Mouse (Mus musculus) layer of hippocampus, postnatal 25 days (tissue): Measurements from ENCODE around the gene Rhobtb1. TPM values are rescaled to one million over a fixed set of nuclear protein-coding genes. Genes with fewer than 3 reads are reported as not detected.

Experiments
- DNase-seq, 2 experiments: peaks; one replicate each; pipeline ENCODE4 v3.0.0; 2022; ENCODE audit warnings: mixed read lengths in 2 of 2, low spot score in 1 of 2; ENCODE audit errors: extremely low spot score in 1 of 2
- total RNA-seq, 2 experiments: library from RNA; stranded (reverse); gene quantifications; 2 replicates each; pipeline ENCODE4 v1.2.3; 2021

Gene Rhobtb1
- total RNA-seq, 2 experiments from 2014 or later: 6.8 to 10.3 TPM

DNA sequence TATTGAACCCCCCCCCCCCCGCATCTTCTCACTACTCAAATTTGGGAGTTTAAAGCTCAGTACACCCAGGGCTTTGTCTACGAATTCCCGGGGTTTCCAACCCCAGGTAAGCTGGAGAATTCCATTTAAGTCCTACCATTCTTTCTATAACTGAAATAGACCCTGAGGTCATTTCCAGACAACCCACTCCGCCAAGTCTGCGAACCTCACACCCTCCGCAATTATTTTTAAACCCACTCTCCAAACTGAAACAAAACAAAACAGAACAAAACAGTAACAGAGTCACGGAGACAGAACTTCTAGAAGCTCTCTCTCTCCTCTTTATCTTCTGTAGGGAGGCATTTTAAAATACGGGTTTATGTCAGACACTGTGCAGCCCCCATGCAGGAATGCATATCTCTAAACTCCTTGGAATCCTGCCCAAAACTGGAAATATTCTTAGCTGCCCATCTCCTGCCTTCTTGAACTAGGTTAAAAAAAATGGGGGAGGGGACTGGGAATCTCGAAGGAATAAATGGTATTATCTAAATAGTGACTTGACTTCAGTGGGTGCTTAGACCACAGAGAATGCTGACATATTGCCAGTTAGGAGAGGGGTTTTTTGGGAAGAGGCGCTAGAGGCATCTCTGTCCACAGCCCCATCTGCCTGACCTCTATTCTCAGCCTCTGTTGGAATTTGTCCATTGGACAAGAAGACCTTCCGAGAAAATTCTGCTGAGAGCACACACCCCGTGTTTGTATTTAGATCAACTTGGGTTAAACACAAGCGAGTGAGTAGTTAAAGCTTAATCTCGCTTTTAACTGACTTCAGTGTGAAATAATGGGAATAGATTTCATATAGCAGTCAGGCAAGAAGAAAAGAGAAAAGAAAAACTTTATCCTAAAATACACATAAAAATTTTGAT lies 111.9 kb downstream of the Rhobtb1 start:
- no peak for DNase-seq

DNA sequence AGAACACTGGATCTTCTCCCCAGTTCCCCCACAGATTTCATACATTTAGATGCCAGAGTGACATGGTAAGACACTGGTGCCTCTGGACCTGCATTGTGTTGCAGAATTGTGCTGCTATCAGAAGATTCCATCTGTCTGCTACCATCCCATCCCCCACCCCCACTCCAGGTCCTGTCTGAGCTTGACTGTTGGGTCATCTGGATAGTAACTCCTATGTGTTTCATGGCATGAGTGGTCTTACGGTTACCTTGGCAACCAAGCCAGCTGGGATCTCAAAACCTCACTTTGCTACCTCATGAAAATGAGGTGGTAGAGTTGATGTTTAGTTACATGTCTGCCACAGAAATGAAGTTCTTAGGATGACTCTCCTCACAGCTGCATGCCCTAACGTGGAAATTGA lies 112.7 kb downstream of the Rhobtb1 start:
- DNase-seq: no peak

GRCm38 (mm10) chr10:69265421-69265820 lies 114.2 kb downstream of the Rhobtb1 start:
- DNase-seq: no peak

- DNase-seq: no peak
These were observed 116.9 kb downstream of the Rhobtb1 start for GRCm38 (mm10) chr10:69268061-69268643.

DNA sequence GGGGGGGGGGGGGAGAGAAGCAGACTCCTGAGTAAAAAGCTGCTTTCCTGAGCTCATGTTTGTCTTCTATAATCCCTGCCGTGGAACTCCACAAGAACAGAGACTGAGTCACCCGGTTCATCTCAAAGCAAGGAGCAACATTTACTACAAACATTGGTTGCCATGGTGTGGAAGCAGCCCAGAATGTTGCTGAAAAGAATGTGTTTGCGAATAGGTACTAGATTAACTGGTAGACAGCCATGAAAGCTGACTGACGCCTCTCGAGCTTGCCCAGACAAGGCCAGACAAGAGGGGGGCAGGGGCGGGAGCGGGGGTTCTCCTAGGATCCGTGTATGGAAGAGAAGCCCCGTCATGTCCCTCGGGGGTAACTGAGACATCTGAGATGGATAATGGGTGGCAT lies 120.2 kb downstream of the Rhobtb1 start:
- DNase-seq: no peak

DNA sequence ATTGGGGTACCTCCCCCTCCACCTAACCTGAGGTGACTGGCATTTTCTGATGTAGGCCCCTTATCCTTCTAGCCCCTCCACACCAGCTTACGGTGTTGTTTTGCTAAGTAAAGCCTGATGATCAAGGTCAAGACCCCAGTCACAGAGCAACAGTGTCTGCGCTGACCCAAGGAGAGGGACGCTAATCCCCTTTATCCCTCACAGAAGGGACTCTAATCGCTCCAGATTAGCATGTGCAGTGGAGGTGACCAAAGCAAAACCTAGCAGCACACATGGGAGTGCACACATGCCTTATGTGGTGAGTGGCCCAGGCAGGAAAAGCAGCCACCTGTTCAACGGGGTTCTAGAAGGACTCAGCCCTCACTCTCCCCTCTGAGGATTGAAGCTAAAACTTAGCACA lies 123.0 kb downstream of the Rhobtb1 start:
- no peak for DNase-seq

GRCm38 (mm10) chr10:69274705-69275104 lies 123.5 kb downstream of the Rhobtb1 start:
- no peak for DNase-seq

GRCm38 (mm10) chr10:69275811-69276775 lies 124.9 kb downstream of the Rhobtb1 start:
- DNase-seq: no peak

DNA sequence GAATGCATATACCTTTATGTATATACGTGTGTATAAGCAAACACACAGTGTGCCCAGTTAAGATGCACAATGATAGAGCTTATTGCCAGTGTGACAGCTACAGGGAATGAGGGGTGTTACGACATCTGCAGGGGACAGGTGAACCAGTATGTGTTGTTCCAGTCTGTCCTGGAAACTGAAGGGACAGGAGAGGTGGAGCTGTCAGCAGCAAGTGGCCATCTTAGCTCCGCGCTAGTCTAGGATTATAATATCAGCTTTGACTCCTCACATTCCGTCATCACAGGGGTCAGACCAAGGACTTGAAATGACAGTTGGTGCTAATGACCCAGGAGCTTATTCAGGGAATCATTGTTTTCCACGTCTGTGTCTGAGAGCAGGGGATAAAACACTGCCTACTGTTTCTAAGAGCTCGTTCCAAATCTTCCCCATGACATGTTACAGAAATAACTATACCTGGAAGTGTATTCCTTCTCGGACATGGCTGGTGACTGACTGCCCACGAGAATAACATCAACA lies 125.7 kb downstream of the Rhobtb1 start:
- no peak for DNase-seq

DNA sequence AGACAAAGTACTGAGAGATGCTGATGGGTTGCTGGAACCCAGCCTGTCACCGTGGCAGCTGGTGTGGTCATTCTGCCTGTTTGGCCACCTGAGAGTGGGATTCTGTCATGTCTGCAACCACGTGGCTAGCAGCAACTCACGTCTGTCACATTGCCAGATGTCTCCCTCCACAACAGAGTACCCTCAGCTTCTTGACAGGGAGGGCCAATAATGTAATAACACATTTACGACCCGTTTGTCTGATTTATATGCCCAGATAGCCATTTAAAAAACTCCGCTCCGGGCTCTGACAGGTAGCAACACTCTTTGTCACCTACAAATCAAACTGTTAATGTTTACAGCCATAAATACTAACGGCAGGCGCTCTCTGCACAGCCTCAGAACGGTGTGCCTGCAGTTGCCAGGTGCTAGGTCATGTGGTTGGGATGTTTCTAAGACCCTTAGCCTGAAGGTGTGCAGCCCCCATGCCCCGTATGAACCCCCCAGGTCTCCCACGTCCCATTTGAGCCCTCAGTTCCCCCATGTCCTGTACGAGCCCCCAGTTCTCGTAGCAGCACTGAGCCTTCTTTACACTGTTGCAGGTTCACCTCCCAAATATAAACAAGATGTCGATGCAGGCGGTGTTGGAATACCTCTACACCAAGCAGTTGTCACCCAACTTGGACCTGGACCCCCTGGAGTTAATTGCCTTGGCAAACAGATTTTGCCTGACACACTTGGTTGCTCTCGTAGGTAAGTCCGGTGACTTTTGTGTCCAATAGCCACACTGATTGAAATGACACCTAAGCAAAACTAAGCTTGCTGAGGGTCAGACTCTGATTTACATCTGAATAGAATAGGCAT lies 127.8 kb downstream of the Rhobtb1 start:
- DNase-seq: no peak

DNA sequence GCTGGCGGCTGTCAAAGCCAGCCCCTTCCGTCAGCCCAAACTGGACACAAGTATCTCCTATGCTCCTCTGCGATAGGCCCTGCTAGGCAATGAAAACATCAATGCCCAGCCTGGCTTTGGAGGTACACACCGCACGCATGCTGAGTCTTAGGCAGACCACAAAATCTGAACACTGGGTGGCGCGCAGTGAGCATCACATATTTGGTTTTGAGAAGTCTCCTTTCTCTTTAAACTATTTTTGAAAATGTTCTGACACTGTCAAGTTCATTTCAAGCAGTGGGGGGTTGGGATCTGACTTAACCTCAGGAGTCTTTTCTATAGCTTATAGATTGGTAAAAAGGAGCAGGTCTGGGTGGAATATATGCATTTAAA lies 128.4 kb downstream of the Rhobtb1 start:
- peak in 1 of 2 experiments; percentile 13 for DNase-seq

GRCm38 (mm10) chr10:69286939-69287338 lies 135.7 kb downstream of the Rhobtb1 start:
- DNase-seq: no peak

- DNase-seq: no peak
These were observed 136.9 kb downstream of the Rhobtb1 start for GRCm38 (mm10) chr10:69288086-69288485.

DNA sequence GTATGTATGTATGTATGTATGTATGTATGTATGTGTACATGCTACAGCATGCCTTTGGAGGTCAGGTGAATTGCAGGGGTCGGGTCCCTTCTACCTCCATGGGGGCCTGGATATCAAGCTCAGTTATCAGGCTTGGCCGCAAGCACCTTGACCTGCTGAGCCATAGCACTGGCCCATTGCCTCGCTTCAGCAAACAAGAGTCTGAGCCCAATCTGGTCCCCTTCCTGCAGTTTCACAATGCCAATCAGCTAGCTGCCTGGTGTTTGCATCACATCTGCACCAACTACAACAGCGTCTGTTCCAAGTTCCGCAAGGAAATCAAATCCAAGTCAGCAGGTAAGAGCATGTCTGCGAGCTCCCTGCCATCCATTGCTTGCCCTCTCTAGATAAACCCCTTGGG lies 137.5 kb downstream of the Rhobtb1 start:
- no peak for DNase-seq

- DNase-seq: no peak
These were observed 139.5 kb downstream of the Rhobtb1 start for GRCm38 (mm10) chr10:69290736-69291135.

GRCm38 (mm10) chr10:69295919-69296318 lies 144.7 kb downstream of the Rhobtb1 start:
- no peak for DNase-seq

DNA sequence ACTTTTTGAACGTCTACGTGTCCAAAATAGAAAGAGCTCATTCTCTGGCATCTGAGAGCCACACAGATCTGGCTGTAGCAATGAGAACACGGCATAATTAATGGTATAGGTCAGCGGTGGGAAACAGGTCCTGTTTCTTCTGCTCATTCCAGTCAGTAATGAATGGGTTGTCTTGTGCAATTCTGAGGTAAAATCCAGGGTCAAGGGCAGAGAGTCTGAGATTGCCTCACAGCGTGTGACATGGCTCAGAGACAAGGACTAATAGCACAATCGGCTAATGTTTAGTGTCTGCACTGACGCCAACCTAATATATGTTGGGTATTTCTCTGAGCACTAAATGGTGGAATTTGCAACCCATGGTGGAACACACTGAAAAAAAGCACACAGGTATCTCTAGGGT lies 148.8 kb downstream of the Rhobtb1 start:
- DNase-seq: no peak

- DNase-seq: no peak
These were observed 151.4 kb downstream of the Rhobtb1 start for GRCm38 (mm10) chr10:69302667-69303066.

GRCm38 (mm10) chr10:69304819-69305218 lies 153.6 kb downstream of the Rhobtb1 start:
- DNase-seq: no peak

- no peak for DNase-seq
These were observed 154.4 kb downstream of the Rhobtb1 start for GRCm38 (mm10) chr10:69305600-69305999.
